ENCODE assay signal across 21 mouse cellular contexts in genomic region chr13:98140626-98141025, GRCm38 (mm10).
DNase-seq lines count a peak whose midpoint lies in the region; ATAC-seq and TF ChIP-seq lines count a peak whose summit lies in the region.
"Had no signal": no experiment of that assay in that cellular context is flagged by ENCODE, and none has a peak within 500 bp of the region (broad histone marks: within the 10 kb centered on the region; RNA-seq: fewer than 3 reads in every experiment).

No protein-coding gene starts in this region.

- no peaks in the 10 kb centered on the region for H3K27me3 ChIP-seq in intestine, postnatal 0 days (replicated peaks; ENCODE audit: control insufficient read depth, insufficient read depth, low read length)
- no peaks in the 10 kb centered on the region for H3K27me3 ChIP-seq in intestine, embryonic 16.5 days (replicated peaks; ENCODE audit: control insufficient read depth, insufficient read depth, low read length)
- H3K27me3 ChIP-seq in megakaryocyte, embryonic 14.5 days (replicated peaks) = peaks cover 9% of the 10 kb centered on the region
- no peaks in the 10 kb centered on the region for H3K27me3 ChIP-seq in lung, embryonic 15.5 days
- no peaks in the 10 kb centered on the region for H3K27me3 ChIP-seq in stomach, postnatal 0 days (ENCODE audit: control insufficient read depth, insufficient read depth, low read length)
- H3K27me3 ChIP-seq: CH12.LX; forebrain, embryonic 12.5 days; heart, embryonic 13.5 days; hindbrain, embryonic 15.5 days; intestine, embryonic 15.5 days; kidney, embryonic 15.5 days; midbrain, embryonic 12.5 days had no signal

- no peaks in the 10 kb centered on the region for H3K9me3 ChIP-seq in intestine, postnatal 0 days (ENCODE audit: control insufficient read depth)
- no peaks in the 10 kb centered on the region for H3K9me3 ChIP-seq in intestine, embryonic 16.5 days (ENCODE audit: control insufficient read depth, low read length)
- H3K9me3 ChIP-seq in megakaryocyte, embryonic 14.5 days = no peaks in the 10 kb centered on the region
- H3K9me3 ChIP-seq in lung, embryonic 15.5 days = no peaks in the 10 kb centered on the region
- H3K9me3 ChIP-seq in stomach, postnatal 0 days (ENCODE audit: control insufficient read depth, low read length) = no peaks in the 10 kb centered on the region
- H3K9me3 ChIP-seq: forebrain, embryonic 12.5 days; heart, embryonic 13.5 days; hindbrain, embryonic 15.5 days; intestine, embryonic 15.5 days; kidney, embryonic 15.5 days; midbrain, embryonic 12.5 days had no signal

- no peak overlapping the region for H3K4me2 ChIP-seq in intestine, postnatal 0 days (replicated peaks; ENCODE audit: low read depth)
- no peak overlapping the region for H3K4me2 ChIP-seq in intestine, embryonic 16.5 days (ENCODE audit: low read depth, low read length)
- H3K4me2 ChIP-seq in lung, embryonic 15.5 days = peak overlapping the region; percentile 4; the same call in 1 of the 2 replicates
- no peak overlapping the region for H3K4me2 ChIP-seq in stomach, postnatal 0 days (replicated peaks; ENCODE audit: low read depth)
- H3K4me2 ChIP-seq: forebrain, embryonic 12.5 days; heart, embryonic 13.5 days; hindbrain, embryonic 15.5 days; intestine, embryonic 15.5 days; kidney, embryonic 15.5 days; liver, embryonic 11.5 days; midbrain, embryonic 12.5 days had no signal

- no peaks in the 10 kb centered on the region for H3K36me3 ChIP-seq in intestine, postnatal 0 days (ENCODE audit: control insufficient read depth, insufficient read depth)
- no peaks in the 10 kb centered on the region for H3K36me3 ChIP-seq in intestine, embryonic 16.5 days (ENCODE audit: control insufficient read depth, insufficient read depth, low read length)
- no peaks in the 10 kb centered on the region for H3K36me3 ChIP-seq in megakaryocyte, embryonic 14.5 days (replicated peaks; ENCODE audit: low read length)
- no peaks in the 10 kb centered on the region for H3K36me3 ChIP-seq in lung, embryonic 15.5 days
- no peaks in the 10 kb centered on the region for H3K36me3 ChIP-seq in stomach, postnatal 0 days (ENCODE audit: control insufficient read depth, insufficient read depth, low read length)
- H3K36me3 ChIP-seq: forebrain, embryonic 12.5 days; heart, embryonic 13.5 days; hindbrain, embryonic 15.5 days; intestine, embryonic 15.5 days; kidney, embryonic 15.5 days; midbrain, embryonic 12.5 days had no signal

- H3K4me3 ChIP-seq in intestine, postnatal 0 days (ENCODE audit: low read depth, low read length) = no peak overlapping the region
- H3K4me3 ChIP-seq in intestine, embryonic 16.5 days (ENCODE audit: low read length) = no peak overlapping the region
- H3K4me3 ChIP-seq in megakaryocyte, embryonic 14.5 days (replicated peaks) = peak overlapping the region; percentile 6
- H3K4me3 ChIP-seq in lung, embryonic 15.5 days = no peak overlapping the region
- no peak overlapping the region for H3K4me3 ChIP-seq in stomach, postnatal 0 days (ENCODE audit: low read depth, low read length)
- H3K4me3 ChIP-seq: forebrain, embryonic 12.5 days; heart, embryonic 13.5 days; hindbrain, embryonic 15.5 days; intestine, embryonic 15.5 days; kidney, embryonic 15.5 days; midbrain, embryonic 12.5 days had no signal

- 0 out of 2 replicates have a peak, but pooled peaks have one; percentile 31 for ATAC-seq in intestine, postnatal 0 days
- ATAC-seq in intestine, embryonic 16.5 days = no peak
- ATAC-seq in megakaryocyte, adult 5-6 weeks (ENCODE audit: poor library complexity, severe bottlenecking) = no peak
- peak; percentile 80 for ATAC-seq in lung, embryonic 15.5 days (ENCODE audit: borderline replicate concordance, extremely low read depth, low FRiP score, low TSS enrichment)
- peak; percentile 97 for ATAC-seq in stomach, postnatal 0 days (ENCODE audit: low FRiP score, low TSS enrichment)
- ATAC-seq: intestine, embryonic 15.5 days had no signal

- 74% methylated on average over 9 of the region's 9 CpGs for WGBS in intestine, postnatal 0 days
- WGBS in intestine, embryonic 16.5 days = 78% methylated on average over 9 of the region's 9 CpGs
- WGBS in lung, embryonic 15.5 days = 67% methylated on average over 9 of the region's 9 CpGs
- 65% methylated on average over 9 of the region's 9 CpGs for WGBS in stomach, postnatal 0 days

- no peak overlapping the region for H3K9ac ChIP-seq in intestine, postnatal 0 days (ENCODE audit: low read depth, low read length)
- H3K9ac ChIP-seq in intestine, embryonic 16.5 days (ENCODE audit: low read depth, low read length) = no peak overlapping the region
- H3K9ac ChIP-seq in lung, embryonic 15.5 days = no peak overlapping the region
- H3K9ac ChIP-seq in stomach, postnatal 0 days (ENCODE audit: low read length) = no peak overlapping the region
- H3K9ac ChIP-seq: forebrain, embryonic 12.5 days; heart, embryonic 13.5 days; hindbrain, embryonic 15.5 days; intestine, embryonic 15.5 days; kidney, embryonic 15.5 days; midbrain, embryonic 12.5 days had no signal

- no peak for TF ChIP-seq EP300 in stomach, postnatal 0 days (optimal IDR thresholded peaks at IDR 0.05)

- no peak for TF ChIP-seq CTCF in intestine, postnatal 0 days (IDR thresholded peaks at IDR 0.05; ENCODE audit: low read depth)
- no peak for TF ChIP-seq CTCF in stomach, postnatal 0 days (IDR thresholded peaks at IDR 0.05; ENCODE audit: low read depth)

- DNase-seq in stomach, postnatal 0 days (ENCODE audit: low spot score) = peak; percentile 81
- DNase-seq in cerebellum, postnatal 25 days = no peak
- DNase-seq: adrenal gland, postnatal 36 days; cerebellum, adult 8-10 months; gastrocnemius, postnatal 10 days; heart, adult 18-20 months; heart, postnatal 36 days; thymus, postnatal 4 days had no signal

- H3K27ac ChIP-seq in intestine, postnatal 0 days (ENCODE audit: low read depth, low read length) = no peak overlapping the region
- no peak overlapping the region for H3K27ac ChIP-seq in intestine, embryonic 16.5 days (ENCODE audit: low read length)
- H3K27ac ChIP-seq in lung, embryonic 15.5 days = peak overlapping the region; percentile 50; the same call in 1 of the 2 replicates
- no peak overlapping the region for H3K27ac ChIP-seq in stomach, postnatal 0 days (replicated peaks)
- H3K27ac ChIP-seq: forebrain, embryonic 12.5 days; heart, embryonic 13.5 days; hindbrain, embryonic 15.5 days; intestine, embryonic 15.5 days; kidney, embryonic 15.5 days; midbrain, embryonic 12.5 days had no signal

- H3K4me1 ChIP-seq in intestine, postnatal 0 days (replicated peaks; ENCODE audit: control insufficient read depth, insufficient read depth, low read length) = no peaks in the 10 kb centered on the region
- peaks cover 6% of the 10 kb centered on the region; the same call in 1 of the 2 replicates for H3K4me1 ChIP-seq in intestine, embryonic 16.5 days (ENCODE audit: control insufficient read depth, insufficient read depth, low read length)
- H3K4me1 ChIP-seq in megakaryocyte, embryonic 14.5 days = peaks cover 4% of the 10 kb centered on the region
- peaks cover 9% of the 10 kb centered on the region for H3K4me1 ChIP-seq in lung, embryonic 15.5 days
- H3K4me1 ChIP-seq in stomach, postnatal 0 days (replicated peaks; ENCODE audit: control insufficient read depth, insufficient read depth) = no peaks in the 10 kb centered on the region
- H3K4me1 ChIP-seq: midbrain, embryonic 12.5 days had no signal

Comparison
In these comparisons a context has a peak if more than half of its experiments do, and no peak if none do; other contexts are left out.
1. ATAC-seq: peak in intestine, postnatal 0 days (single experiment), lung, embryonic 15.5 days (single experiment) and stomach, postnatal 0 days (single experiment); none in intestine, embryonic 16.5 days (single experiment) and megakaryocyte, adult 5-6 weeks (single experiment).